Mouse (Mus musculus) macrophage (primary cell): ENCODE data around the gene Cd37. TPM values are rescaled to one million over a fixed set of nuclear protein-coding genes. Genes with fewer than 3 reads are reported as not detected.
A peak's percentile ranks its signal among the peaks of the same experiment; 100 is the strongest.
"Not testable (repeated sequence)": the region's sequence is repeated elsewhere in the genome, so short reads cannot be mapped to it uniquely, and the experiment has no call there.

Source experiments
- H3K27ac ChIP-seq: fragments of 350-480 bp; formaldehyde crosslinking; 2 replicates; pipeline ENCODE4 v1.9.0; 2021
- H3K36me3 ChIP-seq: fragments of 350-480 bp; formaldehyde crosslinking; 2 replicates; pipeline ENCODE4 v1.9.0; 2021; ENCODE audit errors: inconsistent target
- H3K4me3 ChIP-seq: fragments of 350-480 bp; formaldehyde crosslinking; 2 replicates; pipeline ENCODE4 v1.9.0; 2021; ENCODE audit errors: inconsistent target
- H3K79me2 ChIP-seq: fragments of 350-480 bp; formaldehyde crosslinking; 2 replicates; pipeline ENCODE4 v1.9.0; 2021; ENCODE audit errors: inconsistent target
- WGBS: methylation state at CpG from one replicate; pipeline ENCODE4 v1.1.7; 2026; ENCODE audit warnings: inconsistent platforms; ENCODE audit not compliant: missing documents; 5-methylcytosine and 5-hydroxymethylcytosine counted together
- polyA plus RNA-seq: library from polyadenylated mRNA; stranded (reverse); fragments of 250-400 nt; gene quantifications from 3 replicates; pipeline ENCODE4 v1.2.4, GENCODE M21; 2018; ENCODE audit warnings: inconsistent platforms
- total RNA-seq, 78 experiments: library from RNA; depleted of rRNA; stranded (reverse); fragments of 250-400 nt; gene quantifications; 1 replicate in 9 of 78; 2 replicates in 24 of 78; 3 replicates in 43 of 78; 4 replicates in 2 of 78; pipeline ENCODE4 v1.2.4; 2018; ENCODE audit warnings: inconsistent platforms in 56 of 78

The Cd37 gene
- total RNA-seq (2018; cell fraction: chromatin; rRNA removed), result 100 to 1,000 TPM in 25 of 26 experiments, 10 to 100 TPM in 1; 89.6 to 446 (median 271) TPM
- total RNA-seq (2018; cell fraction: cytosol; rRNA removed), result 100 to 1,000 TPM in 13 of 26 experiments, 10 to 100 TPM in 13; 51.5 to 175 (median 98.1) TPM
- total RNA-seq (2018; cell fraction: nucleus; rRNA removed), result 100 to 1,000 TPM in 25 of 26 experiments, 10 to 100 TPM in 1; 79.4 to 297 (median 160) TPM
- 88.2 to 139 TPM (median 131 TPM) in 3 replicates for polyA plus RNA-seq

GRCm38 (mm10) chr7:45238723-45239496, at the start of gene Cd37:
Gene Cd37, minus strand, starts transcription at chr7:45239115.
- Histone ChIP-seq H3K79me2 (no peaks in the 10 kb centered on the region), H3K4me3 (peak within 1 kb of the TSS; percentile 79), H3K36me3 (peaks cover 13% of the 10 kb centered on the region; the same call in 1 of the 2 replicates), H3K27ac (peak within 1 kb of the TSS; percentile 96)
- 4% methylated on average over 20 of the region's 20 CpGs for WGBS

GRCm38 (mm10) chr7:45286486-45286885, 47.6 kb upstream of the Cd37 start:
- WGBS, result 86% methylated on average over 11 of the region's 13 CpGs
- H3K4me3 ChIP-seq, result no peak overlapping the region
- no peak overlapping the region for H3K27ac ChIP-seq
- H3K79me2 ChIP-seq, result no peaks in the 10 kb centered on the region
- no peaks in the 10 kb centered on the region for H3K36me3 ChIP-seq

- Histone ChIP-seq H3K27ac (no peak within 1 kb of the TSS), H3K79me2 (no peaks in the 10 kb centered on the region), H3K4me3 (no peak within 1 kb of the TSS; the same call in 1 of the 2 replicates), H3K36me3 (no peaks in the 10 kb centered on the region)
- whole genome bisulfite sequencing, result 6% methylated on average over 38 of the region's 44 CpGs
These were observed 38.3 kb upstream of the Cd37 start, which contains the start of gene Slc6a21 for GRCm38 (mm10) chr7:45277136-45277760. Gene Slc6a21, plus strand, starts transcription at chr7:45277513.

GRCm38 (mm10) chr7:45273672-45274071, 34.8 kb upstream of the Cd37 start:
- Histone ChIP-seq H3K27ac (no peak overlapping the region), H3K4me3 (no peak overlapping the region), H3K79me2 (no peaks in the 10 kb centered on the region), H3K36me3 (no peaks in the 10 kb centered on the region)
- WGBS, result 90% methylated on average over 7 of the region's 8 CpGs

- Histone ChIP-seq H3K36me3 (no peaks in the 10 kb centered on the region), H3K27ac (no peak overlapping the region), H3K4me3 (no peak overlapping the region), H3K79me2 (no peaks in the 10 kb centered on the region)
- 84% methylated on average over 10 of the region's 10 CpGs for WGBS
These were observed 34.0 kb upstream of the Cd37 start for GRCm38 (mm10) chr7:45272786-45273412.

GRCm38 (mm10) chr7:45265518-45265917, 26.6 kb upstream of the Cd37 start:
- WGBS, result 100% methylated on average over 1 of the region's 1 CpGs
- Histone ChIP-seq H3K79me2 (no peaks in the 10 kb centered on the region), H3K27ac (no peak overlapping the region), H3K36me3 (no peaks in the 10 kb centered on the region), H3K4me3 (no peak overlapping the region)

- whole genome bisulfite sequencing, result 100% methylated on average over 2 of the region's 3 CpGs
- no peak overlapping the region for H3K4me3 ChIP-seq
- H3K79me2 ChIP-seq, result no peaks in the 10 kb centered on the region
- no peaks in the 10 kb centered on the region for H3K36me3 ChIP-seq
- no peak overlapping the region for H3K27ac ChIP-seq
These were observed 25.4 kb upstream of the Cd37 start for GRCm38 (mm10) chr7:45264348-45264747.

- Histone ChIP-seq H3K79me2 (no peaks in the 10 kb centered on the region), H3K4me3 (no peak overlapping the region), H3K36me3 (no peaks in the 10 kb centered on the region), H3K27ac (no peak overlapping the region)
- 89% methylated on average over 7 of the region's 7 CpGs for WGBS
These were observed 24.2 kb upstream of the Cd37 start for GRCm38 (mm10) chr7:45263006-45263607.

GRCm38 (mm10) chr7:45262266-45262665, 23.4 kb upstream of the Cd37 start:
- no peak overlapping the region for H3K27ac ChIP-seq
- no peaks in the 10 kb centered on the region for H3K36me3 ChIP-seq
- WGBS, result 65% methylated on average over 7 of the region's 7 CpGs
- no peak overlapping the region for H3K4me3 ChIP-seq
- no peaks in the 10 kb centered on the region for H3K79me2 ChIP-seq

GRCm38 (mm10) chr7:45259281-45259680, 20.4 kb upstream of the Cd37 start:
- WGBS, result 90% methylated on average over 8 of the region's 8 CpGs
- no peaks in the 10 kb centered on the region for H3K36me3 ChIP-seq
- no peak overlapping the region for H3K4me3 ChIP-seq
- H3K27ac ChIP-seq, result no peak overlapping the region
- H3K79me2 ChIP-seq, result no peaks in the 10 kb centered on the region

GRCm38 (mm10) chr7:45257063-45257840, 18.3 kb upstream of the Cd37 start:
- H3K27ac ChIP-seq, result no peak overlapping the region
- H3K79me2 ChIP-seq, result no peaks in the 10 kb centered on the region
- no peak overlapping the region for H3K4me3 ChIP-seq
- WGBS, result 86% methylated on average over 11 of the region's 11 CpGs
- H3K36me3 ChIP-seq, result no peaks in the 10 kb centered on the region

- not testable (repeated sequence) for H3K27ac ChIP-seq, H3K4me3 ChIP-seq, H3K79me2 ChIP-seq, H3K36me3 ChIP-seq
- 70% methylated on average over 4 of the region's 7 CpGs for WGBS
These were observed 16.9 kb upstream of the Cd37 start for GRCm38 (mm10) chr7:45255822-45256221.

- Histone ChIP-seq H3K4me3 (no peak overlapping the region), H3K27ac (no peak overlapping the region)
These were observed 14.9 kb upstream of the Cd37 start for GRCm38 (mm10) chr7:45253806-45254205.

GRCm38 (mm10) chr7:45247666-45248065, 8.8 kb upstream of the Cd37 start:
- WGBS, result 26% methylated on average over 2 of the region's 3 CpGs
- Histone ChIP-seq H3K79me2 (no peaks in the 10 kb centered on the region), H3K4me3 (no peak overlapping the region), H3K27ac (no peak overlapping the region), H3K36me3 (no peaks in the 10 kb centered on the region)

More at GRCm38 (mm10) chr7:45253806-45254205, 14.9 kb upstream of the Cd37 start:
- H3K79me2 ChIP-seq, result no peaks in the 10 kb centered on the region
- WGBS, result 95% methylated on average over 8 of the region's 8 CpGs
- no peaks in the 10 kb centered on the region for H3K36me3 ChIP-seq
